Mouse (Mus musculus) v-Abl transformed pro-B cells (cell line): Measurements from ENCODE around the gene Elf5.

Source experiments
- in situ Hi-C, 2 experiments: fragments of 400-800 bp; cut with MboI; formaldehyde crosslinking; loops; one replicate each; pipeline ENCODE4 v1.15.1; 2025; ENCODE audit not compliant: unreplicated experiment in 2 of 2

The Elf5 gene

GRCm38 (mm10) chr2:103466272-103466671 lies 54.8 kb downstream of the Elf5 start:
- in situ Hi-C loops = loop anchor here in 1 of 2 experiments (25.0 kb wide), 1 partner anchor 271 kb away; no protein-coding TSS in a partner anchor

- in situ Hi-C loops = loop anchor here in 1 of 2 experiments (25.0 kb wide), 1 partner anchor 270 kb away; no protein-coding TSS in a partner anchor
Observed at GRCm38 (mm10) chr2:103466984-103467588, 55.6 kb downstream of the Elf5 start.

GRCm38 (mm10) chr2:103473362-103473761 lies 61.9 kb downstream of the Elf5 start:
- in situ Hi-C loops = loop anchor here (10.0 to 25.0 kb wide), 2 partner anchors 264 to 291 kb away; partner anchors contain the start of gene Nat10 (in 1 of the 2)

GRCm38 (mm10) chr2:103476180-103476579 lies 64.7 kb downstream of the Elf5 start:
- in situ Hi-C loops = loop anchor here (10.0 to 25.0 kb wide), 2 partner anchors 289 to 1439 kb away; partner anchors contain the start of gene Nat10 (in 1 of the 2)

- in situ Hi-C loops = loop anchor here (10.0 to 25.0 kb wide), 2 partner anchors 288 to 1439 kb away; partner anchors contain the start of gene Nat10 (in 1 of the 2)
Observed at GRCm38 (mm10) chr2:103476657-103477056, 65.2 kb downstream of the Elf5 start.

GRCm38 (mm10) chr2:103477456-103477855 lies 66.0 kb downstream of the Elf5 start:
- in situ Hi-C loops = loop anchor here (10.0 to 25.0 kb wide), 2 partner anchors 287 to 1440 kb away; partner anchors contain the start of gene Nat10 (in 1 of the 2)

- in situ Hi-C loops = loop anchor here (10.0 to 25.0 kb wide), 2 partner anchors 286 to 1441 kb away; partner anchors contain the start of gene Nat10 (in 1 of the 2)
Observed at GRCm38 (mm10) chr2:103478326-103478725, 66.8 kb downstream of the Elf5 start.

- in situ Hi-C loops = loop anchor here (10.0 to 25.0 kb wide), 2 partner anchors 1425 to 1443 kb away; no protein-coding TSS in a partner anchor
Observed at GRCm38 (mm10) chr2:103480240-103480639, 68.8 kb downstream of the Elf5 start.

GRCm38 (mm10) chr2:103480871-103481270 lies 69.4 kb downstream of the Elf5 start:
- in situ Hi-C loops = loop anchor here (10.0 to 25.0 kb wide), 2 partner anchors 1426 to 1444 kb away; no protein-coding TSS in a partner anchor

- in situ Hi-C loops = loop anchor here (10.0 to 25.0 kb wide), 2 partner anchors 1427 to 1444 kb away; no protein-coding TSS in a partner anchor
Observed at GRCm38 (mm10) chr2:103481314-103482231, 70.1 kb downstream of the Elf5 start.

- in situ Hi-C loops = loop anchor here (10.0 to 25.0 kb wide), 2 partner anchors 1429 to 1446 kb away; no protein-coding TSS in a partner anchor
Observed at GRCm38 (mm10) chr2:103483289-103483985, 71.9 kb downstream of the Elf5 start.

- in situ Hi-C loops = loop anchor here (10.0 to 25.0 kb wide), 2 partner anchors 1429 to 1447 kb away; no protein-coding TSS in a partner anchor
Observed at GRCm38 (mm10) chr2:103483986-103484520, 72.6 kb downstream of the Elf5 start.

GRCm38 (mm10) chr2:103484617-103485401 lies 73.3 kb downstream of the Elf5 start, which contains the start of gene Cat:
TSS of gene Cat (minus strand) at chr2:103485160.
- in situ Hi-C loops = loop anchor here (10.0 to 25.0 kb wide), 2 partner anchors 1430 to 1448 kb away; no protein-coding TSS in a partner anchor

GRCm38 (mm10) chr2:103492526-103492925 lies 81.0 kb downstream of the Elf5 start:
- in situ Hi-C loops = loop anchor here (5.0 to 25.0 kb wide), 4 partner anchors 45 to 1888 kb away; no protein-coding TSS in a partner anchor

GRCm38 (mm10) chr2:103493827-103494226 lies 82.3 kb downstream of the Elf5 start:
- in situ Hi-C loops = loop anchor here (5.0 to 25.0 kb wide), 4 partner anchors 43 to 1889 kb away; no protein-coding TSS in a partner anchor

GRCm38 (mm10) chr2:103495633-103496418 lies 84.3 kb downstream of the Elf5 start:
- in situ Hi-C loops = loop anchor here (10.0 to 25.0 kb wide), 3 partner anchors 1421 to 1891 kb away; no protein-coding TSS in a partner anchor
